Mouse (Mus musculus) ES-E14 (cell line): ENCODE results near the gene Homer3.

Source experiments
- CHD2 ChIP-seq: IDR thresholded peaks from 2 replicates; pipeline ENCODE4 v1.6.1; 2014; ENCODE audit warnings: mild to moderate bottlenecking, low read depth, low read length, inconsistent platforms
- HCFC1 ChIP-seq: IDR thresholded peaks from 2 replicates; pipeline ENCODE4 v1.6.1; 2012; ENCODE audit warnings: low read length, inconsistent platforms, borderline replicate concordance; ENCODE audit not compliant: insufficient read depth
- MAFK ChIP-seq: IDR thresholded peaks from 2 replicates; pipeline ENCODE4 v1.6.1; 2014; ENCODE audit warnings: mild to moderate bottlenecking, low read depth, low read length, inconsistent platforms; ENCODE audit not compliant: insufficient read depth
- ZC3H11A ChIP-seq: IDR thresholded peaks from 2 replicates; pipeline ENCODE4 v1.6.1; 2012; ENCODE audit warnings: low read depth, mild to moderate bottlenecking, inconsistent platforms, low read length, borderline replicate concordance
- ZNF384 ChIP-seq: IDR thresholded peaks from 2 replicates; pipeline ENCODE4 v1.6.1; 2012; ENCODE audit warnings: low read depth, low read length, inconsistent platforms

- no peak for TF ChIP-seq ZC3H11A
- no peak for TF ChIP-seq ZNF384
- no peak for TF ChIP-seq CHD2
- TF ChIP-seq HCFC1, result no peak
- TF ChIP-seq MAFK, result no peak
Measured at GRCm38 (mm10) chr8:70309311-70309710, 26.7 kb downstream of the Homer3 start.
